Mouse (Mus musculus): ENCODE measurements around the gene Slc38a11.

The Slc38a11 gene

DNA sequence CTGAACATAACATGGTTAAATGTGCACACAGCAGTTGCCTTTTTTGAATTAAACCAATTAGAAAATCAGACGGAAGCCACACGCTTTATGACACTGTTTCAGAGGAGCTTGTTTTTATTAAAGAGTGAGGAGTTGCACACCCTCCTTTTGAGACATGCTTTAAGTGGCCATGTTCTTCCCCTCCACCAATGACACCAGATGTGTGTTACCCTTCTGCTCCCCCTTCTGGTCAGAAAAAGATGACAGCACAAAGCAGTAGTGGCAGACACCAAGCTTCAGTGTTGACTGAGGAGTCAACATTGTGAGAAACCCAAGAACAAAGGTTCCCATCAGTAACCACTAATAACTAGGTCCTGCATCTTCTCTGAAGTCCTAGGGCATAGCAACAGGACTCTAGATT is 32.5 kb downstream of the Slc38a11 start:
- in situ Hi-C loops (cut with MboI; ENCODE audit: low sequenced_read_pairs): loop anchor here (5.0 kb wide), 1 partner anchor 189 kb away; no protein-coding TSS in a partner anchor

DNA sequence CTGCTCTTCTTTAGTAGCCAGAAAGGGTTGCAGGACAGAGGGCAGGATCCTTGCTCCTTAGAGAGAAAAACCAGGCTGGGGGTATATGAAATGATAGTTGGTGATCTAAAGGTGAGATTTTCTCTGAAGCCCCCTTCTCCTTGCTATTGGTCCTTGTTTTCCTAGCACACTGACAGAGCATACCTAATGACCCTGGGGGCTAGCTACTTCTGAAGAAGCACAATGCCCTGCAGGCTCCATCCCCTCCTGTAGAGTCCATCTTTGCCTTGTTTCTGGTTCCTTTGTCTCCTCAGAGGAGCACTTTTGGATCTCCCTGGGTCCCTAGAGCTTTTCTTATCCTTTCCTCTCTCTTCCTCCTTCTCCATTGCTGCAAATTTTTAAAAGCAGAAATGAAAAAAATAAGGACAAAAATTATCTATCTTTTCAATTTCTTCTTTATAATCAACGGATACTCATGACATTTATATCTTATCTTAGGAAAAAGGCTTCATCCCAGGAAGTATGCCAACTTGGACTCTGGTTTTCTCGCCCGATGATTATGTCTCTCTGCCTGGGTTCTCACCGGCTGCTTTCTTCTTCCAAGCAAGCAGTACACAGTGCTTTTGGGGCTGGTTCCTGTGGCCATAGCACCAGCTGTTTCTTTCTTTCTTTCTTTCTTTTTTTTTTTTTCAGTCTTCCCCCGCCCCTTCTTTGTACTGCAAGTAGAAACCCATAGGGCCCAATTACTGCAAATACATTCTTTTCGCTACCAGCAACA is 41.7 kb downstream of the Slc38a11 start:
- in situ Hi-C loops (cut with MboI; ENCODE audit: low sequenced_read_pairs): no loop called here

DNA sequence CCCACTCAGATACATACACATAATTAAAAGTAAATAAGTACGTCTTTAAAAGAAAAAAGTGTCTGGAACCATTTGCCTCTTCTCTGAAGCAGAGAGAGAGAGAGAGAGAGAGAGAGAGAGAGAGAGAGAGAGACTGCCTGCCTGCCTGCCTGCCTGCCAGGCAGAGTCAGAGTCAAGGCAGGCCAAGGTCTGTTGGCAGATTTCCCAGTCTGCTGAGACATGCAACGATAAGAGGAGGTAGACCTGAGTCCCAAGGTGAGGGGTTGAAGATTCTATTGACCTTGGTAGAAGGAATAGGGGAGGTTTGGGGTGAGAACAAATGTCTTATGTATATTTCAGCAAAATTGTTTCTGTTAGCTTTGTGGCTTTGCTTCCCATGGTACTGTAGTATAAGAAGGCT is 42.9 kb downstream of the Slc38a11 start:
- in situ Hi-C loops (cut with MboI; ENCODE audit: low sequenced_read_pairs): no loop called here

DNA sequence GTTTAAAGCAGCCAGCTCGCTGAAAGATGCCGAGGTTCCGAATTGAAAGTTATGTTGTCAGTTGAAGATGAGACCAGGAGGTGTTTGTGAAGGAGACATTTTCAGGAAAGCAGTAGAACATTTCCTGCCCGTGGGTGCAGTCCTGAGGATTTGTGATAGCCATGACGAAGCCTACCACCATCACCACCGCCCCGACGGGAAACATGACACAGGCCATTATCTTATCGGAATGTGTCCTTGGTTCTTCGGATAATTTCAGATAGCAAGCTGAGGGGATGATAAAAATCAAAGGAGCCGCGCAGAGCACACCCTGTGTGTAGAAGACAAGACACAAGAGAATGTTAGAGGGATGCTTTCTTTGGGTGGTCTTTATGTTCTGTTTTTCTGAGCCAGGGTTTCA is 47.1 kb downstream of the Slc38a11 start:
- in situ Hi-C loops (cut with MboI; ENCODE audit: low sequenced_read_pairs): no loop called here

DNA sequence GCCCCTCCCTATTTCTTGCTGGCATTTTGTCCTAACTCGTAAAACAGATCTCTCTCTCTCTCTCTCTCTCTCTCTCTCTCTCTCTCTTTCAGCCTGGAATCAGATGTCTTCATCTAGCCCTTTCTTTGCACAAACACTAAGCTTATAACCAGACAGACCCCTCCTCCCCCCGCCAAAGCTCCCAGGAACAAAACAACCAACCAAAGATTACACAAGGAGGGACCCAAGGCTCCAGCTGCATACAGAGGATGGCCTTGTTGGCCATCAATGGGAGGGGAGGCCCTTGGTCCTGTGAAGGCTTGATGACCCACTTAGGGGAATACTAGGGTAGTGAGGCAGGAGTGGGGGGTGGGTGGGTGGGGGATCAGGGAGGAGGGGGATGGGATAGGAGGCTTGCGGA is 52.6 kb downstream of the Slc38a11 start:
- in situ Hi-C loops (cut with MboI; ENCODE audit: low sequenced_read_pairs): no loop called here

DNA sequence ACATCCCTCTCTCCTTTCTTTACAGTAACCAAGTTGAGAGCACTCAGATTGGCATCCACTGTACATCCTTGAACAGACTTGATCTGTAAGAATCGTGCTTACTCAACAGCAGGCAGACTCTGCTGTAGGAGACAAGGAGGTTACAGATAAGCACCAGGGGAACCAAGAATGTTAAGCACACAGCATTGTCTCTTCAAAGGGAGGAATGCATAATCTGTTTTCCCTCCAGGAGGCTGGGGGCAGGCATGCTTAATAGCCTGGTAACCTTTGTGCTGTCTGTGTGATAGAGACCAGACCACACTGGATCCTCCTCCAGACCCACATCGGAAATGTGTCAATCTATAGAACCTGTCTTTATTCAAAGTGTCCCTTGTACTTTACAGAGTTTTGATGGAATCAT is 67.3 kb downstream of the Slc38a11 start:
- in situ Hi-C loops (cut with MboI; ENCODE audit: low sequenced_read_pairs): no loop called here

DNA sequence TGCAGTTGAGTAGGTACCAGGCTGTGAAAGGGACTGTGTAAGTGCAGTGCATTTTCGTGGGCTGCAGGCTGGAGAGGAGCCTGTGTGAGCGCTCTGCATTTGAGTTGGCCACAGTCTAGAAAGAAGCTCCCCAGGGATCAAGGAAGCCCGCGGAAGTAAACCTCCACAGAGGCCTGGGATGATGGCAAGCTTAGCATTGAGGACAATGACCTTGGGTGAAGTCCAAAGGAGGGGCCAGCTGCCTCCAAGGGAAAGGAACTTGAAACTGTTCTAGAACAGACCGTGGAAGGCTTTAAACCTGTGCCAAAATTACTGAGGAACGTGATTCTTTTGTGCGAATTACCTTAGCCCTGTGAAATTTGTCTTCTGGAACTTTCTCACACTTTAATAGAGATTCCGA is 69.7 kb downstream of the Slc38a11 start:
- in situ Hi-C loops (cut with MboI; ENCODE audit: low sequenced_read_pairs): no loop called here

DNA sequence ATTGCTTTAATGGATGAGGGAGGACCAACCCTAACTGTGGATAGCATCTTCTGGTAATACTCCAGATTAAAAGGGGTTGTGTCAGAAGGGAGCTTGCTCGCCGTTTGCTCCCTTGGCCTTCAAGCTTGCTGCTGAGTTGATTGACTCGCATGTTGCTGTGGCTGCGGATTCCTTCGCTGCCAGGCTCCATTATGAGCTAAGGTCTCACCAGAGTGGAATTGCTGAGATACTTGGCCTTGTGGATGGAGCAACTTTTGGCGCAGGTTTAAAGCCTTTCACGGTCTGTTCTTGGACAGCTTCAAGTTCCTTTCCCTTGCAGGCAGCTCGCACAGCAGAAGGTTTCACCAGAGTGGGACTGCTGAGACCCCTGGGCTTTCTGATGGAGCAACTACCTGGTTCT is 70.4 kb downstream of the Slc38a11 start:
- in situ Hi-C loops (cut with MboI; ENCODE audit: low sequenced_read_pairs): no loop called here

DNA sequence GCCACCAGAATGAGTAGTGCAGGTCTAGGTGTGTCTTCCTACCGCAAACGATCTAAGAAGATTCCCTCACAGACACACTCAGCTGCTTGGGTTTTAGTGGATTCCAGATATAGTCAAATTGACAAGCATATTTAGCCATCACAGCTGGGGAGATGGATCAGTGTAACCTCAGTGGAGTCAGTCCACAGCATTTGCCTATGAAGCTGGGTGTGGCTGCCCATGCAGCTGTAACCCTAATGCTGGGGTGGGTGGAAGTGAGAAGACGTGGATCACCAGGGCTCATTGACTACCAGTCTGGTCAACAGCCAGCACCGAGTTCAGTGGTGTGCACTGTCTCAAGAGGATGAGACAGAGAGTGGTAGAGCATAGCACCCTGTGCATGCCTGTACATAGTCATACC is 74.1 kb downstream of the Slc38a11 start:
- in situ Hi-C loops (cut with MboI; ENCODE audit: low sequenced_read_pairs): no loop called here

DNA sequence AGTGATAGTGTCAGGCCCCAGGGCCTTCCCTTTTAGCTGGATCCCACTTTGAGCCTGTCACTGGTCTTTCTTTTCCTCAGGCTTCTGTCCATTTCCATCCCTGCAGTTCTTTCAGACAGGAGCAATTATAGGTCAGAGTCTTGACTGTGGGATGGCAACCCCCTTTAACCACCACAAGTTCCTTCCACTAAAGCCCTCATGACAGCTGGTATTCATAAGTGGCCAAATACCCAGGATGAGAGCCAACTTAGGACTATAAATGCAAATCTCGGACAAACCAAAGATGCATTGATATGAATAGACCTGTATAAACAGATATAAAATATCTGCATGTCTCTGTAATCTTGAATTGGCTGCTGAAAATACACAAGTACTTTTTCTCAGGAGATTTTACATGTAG is 75.1 kb downstream of the Slc38a11 start:
- in situ Hi-C loops (cut with MboI; ENCODE audit: low sequenced_read_pairs): no loop called here

DNA sequence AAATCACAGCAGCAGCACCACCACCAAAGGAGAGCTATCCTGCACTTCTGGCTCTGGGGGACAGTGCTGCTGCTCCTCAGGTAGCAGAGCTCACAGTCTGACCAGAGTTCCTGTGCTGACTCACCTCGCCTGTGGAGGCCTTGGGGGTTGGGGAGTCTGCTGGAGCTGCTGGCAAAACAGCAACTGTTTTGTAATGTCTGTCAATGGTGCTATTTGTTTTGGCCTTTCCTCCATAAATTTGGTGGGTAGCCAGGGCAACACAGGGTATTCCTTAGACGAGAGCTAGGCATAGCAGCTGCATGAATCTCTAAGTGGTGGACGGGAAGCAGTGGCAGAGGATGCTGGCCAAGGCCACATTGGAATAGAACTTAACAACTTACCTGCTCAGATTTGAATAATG is 78.5 kb downstream of the Slc38a11 start:
- in situ Hi-C loops (cut with MboI; ENCODE audit: low sequenced_read_pairs): no loop called here

DNA sequence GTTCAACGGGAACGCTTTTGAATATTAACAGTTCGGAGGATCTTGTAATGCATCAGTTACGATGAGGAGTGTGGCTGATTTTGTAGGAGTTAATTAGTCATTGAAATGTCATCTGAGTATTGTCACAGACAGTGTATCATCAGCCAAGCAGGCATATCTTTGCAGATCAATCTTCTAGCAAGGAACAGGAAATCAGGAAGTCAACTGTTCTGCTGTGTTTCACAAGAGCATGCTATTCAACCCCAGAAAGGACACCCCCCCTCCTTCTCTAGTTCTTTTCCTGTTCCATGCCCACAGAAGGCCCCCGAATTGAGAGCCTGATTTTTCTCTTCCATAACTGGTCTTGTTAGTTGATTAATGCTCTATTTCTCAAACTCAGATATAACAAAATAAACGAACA is 80.9 kb downstream of the Slc38a11 start:
- in situ Hi-C loops (cut with MboI; ENCODE audit: low sequenced_read_pairs): no loop called here

DNA sequence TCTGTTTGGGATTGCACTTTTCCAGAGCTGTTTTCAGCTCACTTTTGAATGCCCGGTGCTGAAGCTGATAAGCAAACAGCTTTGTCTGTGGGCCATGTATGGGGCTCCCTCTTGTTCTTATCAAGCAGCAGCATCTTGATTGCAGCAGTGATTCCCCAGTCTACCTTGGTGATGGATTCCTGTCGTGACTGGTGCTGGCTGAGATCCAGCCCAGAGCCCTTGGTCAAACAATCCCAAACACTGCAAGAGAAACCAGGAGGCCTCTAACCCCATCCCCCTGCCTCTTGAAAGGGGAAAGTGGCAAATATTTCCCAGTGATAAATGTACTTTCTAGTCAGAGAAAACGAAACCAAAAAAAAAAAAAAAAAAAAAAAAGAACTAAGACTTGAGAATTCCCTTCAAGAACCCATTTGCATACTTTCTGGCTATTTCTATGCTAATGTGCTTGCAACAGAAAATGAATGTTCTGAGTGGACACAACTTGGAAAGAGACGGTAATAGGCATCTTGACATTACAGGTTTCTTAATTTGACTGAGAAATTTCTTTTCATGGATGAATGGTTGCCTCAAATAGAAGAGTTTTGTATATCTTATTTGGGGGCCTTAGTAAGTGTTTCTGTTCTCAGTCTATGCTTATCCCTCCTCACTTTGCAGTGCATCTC is 84.7 kb downstream of the Slc38a11 start:
- in situ Hi-C loops (cut with MboI; ENCODE audit: low sequenced_read_pairs): no loop called here

DNA sequence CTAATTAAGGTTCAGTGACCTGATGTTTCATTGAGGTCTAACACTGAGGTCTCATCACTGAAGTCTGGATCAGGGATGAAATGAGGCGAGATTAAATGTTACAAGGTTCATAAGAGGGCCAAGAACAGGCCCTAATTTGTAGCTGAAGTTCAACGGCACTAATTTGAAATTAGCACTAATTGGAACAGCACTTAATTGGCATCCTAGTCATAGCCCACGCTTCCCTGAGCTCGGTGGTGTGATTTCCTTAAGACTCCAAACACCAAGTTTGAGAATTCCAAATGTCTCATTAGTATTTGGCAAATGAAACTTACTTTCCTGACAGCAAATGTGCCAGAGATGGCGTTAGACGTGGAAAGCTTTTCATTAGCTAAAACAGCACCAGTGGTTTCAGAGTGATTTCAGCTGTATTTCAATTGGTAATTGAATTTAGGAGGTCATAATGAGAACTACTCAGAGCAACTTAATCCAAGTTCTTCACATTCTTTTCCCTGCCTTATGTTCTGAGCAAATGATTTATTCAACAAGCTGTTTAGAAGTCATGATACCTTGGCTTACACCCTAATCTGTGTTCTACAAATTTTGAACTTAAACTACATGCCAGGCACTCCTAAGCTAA is 88.3 kb downstream of the Slc38a11 start:
- in situ Hi-C loops (cut with MboI; ENCODE audit: low sequenced_read_pairs): no loop called here

DNA sequence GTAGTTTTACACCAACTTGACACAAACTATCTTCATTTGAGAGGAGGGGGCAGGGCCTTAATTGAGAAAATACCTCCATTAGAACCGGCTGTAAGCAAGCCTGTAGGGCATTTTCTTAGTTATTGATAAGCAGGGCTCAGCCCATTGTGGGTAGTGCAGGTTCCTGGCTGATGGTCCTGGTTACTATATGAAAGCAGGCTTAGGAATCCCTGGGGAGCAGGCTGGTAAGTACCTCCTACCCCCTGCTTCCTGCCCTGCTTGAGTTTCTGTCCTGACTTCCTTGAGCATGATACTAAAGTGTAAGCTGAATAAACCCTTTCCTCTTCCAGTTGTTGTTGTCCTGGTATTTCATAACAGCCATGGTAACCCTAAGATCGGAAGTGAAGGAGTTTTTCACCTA is 89.9 kb downstream of the Slc38a11 start:
- in situ Hi-C loops (cut with MboI; ENCODE audit: low sequenced_read_pairs): no loop called here

DNA sequence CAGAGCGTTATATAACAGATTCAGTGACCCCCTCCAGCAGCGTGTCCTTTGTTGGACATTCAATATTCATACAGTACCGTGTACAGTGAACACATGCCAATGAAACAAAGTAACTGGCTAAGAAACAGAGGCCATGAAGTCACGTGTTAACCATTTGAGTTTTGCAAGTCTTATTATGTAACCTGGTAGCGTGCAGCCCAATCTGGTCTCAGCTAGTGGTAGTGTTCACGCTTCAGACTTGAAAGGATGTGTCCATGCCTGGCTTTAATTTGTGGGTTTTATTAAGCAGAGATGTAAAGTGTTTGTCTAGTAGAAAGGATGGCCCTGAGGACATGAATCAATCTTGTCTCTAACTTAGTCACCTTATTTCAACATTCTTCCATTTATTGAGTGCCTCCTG is 95.1 kb downstream of the Slc38a11 start:
- in situ Hi-C loops (cut with MboI; ENCODE audit: low sequenced_read_pairs): no loop called here

DNA sequence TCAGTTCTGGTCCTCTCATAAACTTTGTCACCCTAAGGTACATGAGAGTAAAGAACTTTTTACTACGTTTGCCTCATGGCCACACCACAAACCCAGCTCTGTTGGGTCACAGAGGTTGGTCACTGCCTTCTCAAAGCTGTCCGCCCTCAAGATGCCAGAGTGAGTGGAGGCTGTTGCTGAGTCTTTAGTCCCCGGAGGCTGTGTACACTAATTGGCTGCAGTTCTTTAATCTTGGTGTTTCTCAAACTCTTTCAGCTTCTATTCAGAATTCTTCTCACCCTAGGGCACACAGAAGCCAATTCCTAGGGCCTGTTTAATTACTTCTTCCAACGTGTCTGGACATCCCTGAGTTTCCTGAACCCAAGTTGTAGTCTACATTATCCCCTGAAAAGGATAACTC is 96.0 kb downstream of the Slc38a11 start:
- in situ Hi-C loops (cut with MboI; ENCODE audit: low sequenced_read_pairs): no loop called here

DNA sequence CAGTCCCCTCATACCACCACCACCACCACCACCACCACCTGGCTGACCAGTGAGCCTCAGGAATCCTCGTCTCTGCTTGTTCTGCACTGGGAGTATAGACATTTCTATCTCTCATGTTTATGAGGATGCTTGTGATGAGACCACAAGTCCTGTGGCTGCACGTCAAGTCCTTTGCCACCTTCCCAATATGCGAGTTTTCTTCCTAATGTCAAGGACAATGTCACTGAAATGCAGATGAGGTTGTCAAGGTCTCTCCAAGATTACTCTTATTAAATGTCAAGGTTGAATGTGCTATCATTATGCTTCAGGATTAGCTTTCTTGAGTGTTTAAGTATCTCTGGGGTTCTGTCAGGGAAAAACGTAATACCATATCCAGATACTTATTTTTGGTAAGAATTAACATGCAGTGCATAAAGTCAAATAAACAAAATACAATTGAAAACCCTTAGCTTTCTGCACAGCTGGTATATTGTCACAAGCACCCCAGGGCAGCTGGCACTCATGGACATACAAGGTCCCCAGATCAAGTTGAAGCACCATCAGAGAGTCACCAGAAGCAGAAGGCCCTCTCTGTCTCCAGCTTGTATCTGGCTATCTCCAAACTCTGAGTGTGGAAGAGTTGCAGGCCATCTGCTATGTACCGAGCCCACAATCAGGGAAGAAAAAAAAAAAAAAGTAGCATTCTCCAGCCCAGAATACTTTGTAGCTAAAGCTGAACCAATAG is 97.1 kb downstream of the Slc38a11 start:
- in situ Hi-C loops (cut with MboI; ENCODE audit: low sequenced_read_pairs): no loop called here

All from CH12F3 (cell line).